Mouse (Mus musculus) cerebellum, adult 11 months (tissue): ENCODE data around the gene Cfap45.

ENCODE experiments used
- DNase-seq: peaks from one replicate; pipeline ENCODE4 v3.0.0; 2022

The Cfap45 gene

GRCm38 (mm10) chr1:172519644-172520043 lies 957 bp upstream of the Cfap45 start:
- DNase-seq = no peak

GRCm38 (mm10) chr1:172522524-172522923 lies 1.9 kb downstream of the Cfap45 start:
- DNase-seq = no peak

- no peak for DNase-seq
Measured at GRCm38 (mm10) chr1:172523699-172524101, 3.1 kb downstream of the Cfap45 start.

- no peak for DNase-seq
Measured at GRCm38 (mm10) chr1:172525027-172525764, 4.6 kb downstream of the Cfap45 start.

- no peak for DNase-seq
Measured at GRCm38 (mm10) chr1:172525971-172526370, 5.4 kb downstream of the Cfap45 start.

GRCm38 (mm10) chr1:172526380-172527081 lies 5.9 kb downstream of the Cfap45 start:
- no peak for DNase-seq

- DNase-seq = no peak
Measured at GRCm38 (mm10) chr1:172527431-172527830, 6.8 kb downstream of the Cfap45 start.

GRCm38 (mm10) chr1:172528701-172529100 lies 8.1 kb downstream of the Cfap45 start:
- DNase-seq = peak; percentile 84

- no peak for DNase-seq
Measured at GRCm38 (mm10) chr1:172530544-172531220, 10.1 kb downstream of the Cfap45 start.

- peak; percentile 67 for DNase-seq
Measured at GRCm38 (mm10) chr1:172532551-172532950, 11.9 kb downstream of the Cfap45 start.

- no peak for DNase-seq
Measured at GRCm38 (mm10) chr1:172535116-172535515, 14.5 kb downstream of the Cfap45 start.

- DNase-seq = no peak
Measured at GRCm38 (mm10) chr1:172539827-172540226, 19.2 kb downstream of the Cfap45 start.

- DNase-seq = no peak
Measured at GRCm38 (mm10) chr1:172540283-172540820, 19.8 kb downstream of the Cfap45 start.

- DNase-seq = no peak
Measured at GRCm38 (mm10) chr1:172546062-172546461, 25.5 kb downstream of the Cfap45 start.

- DNase-seq = no peak
Measured at GRCm38 (mm10) chr1:172548501-172548900, 27.9 kb downstream of the Cfap45 start.

GRCm38 (mm10) chr1:172549314-172549713 lies 28.7 kb downstream of the Cfap45 start:
- DNase-seq = no peak

GRCm38 (mm10) chr1:172549717-172550116 lies 29.1 kb downstream of the Cfap45 start:
- no peak for DNase-seq

- DNase-seq = no peak
Measured at GRCm38 (mm10) chr1:172550551-172550951, 29.9 kb downstream of the Cfap45 start.

- DNase-seq = no peak
Measured at GRCm38 (mm10) chr1:172551009-172551408, 30.4 kb downstream of the Cfap45 start.

- no peak for DNase-seq
Measured at GRCm38 (mm10) chr1:172552623-172553022, 32.0 kb downstream of the Cfap45 start.

- no peak for DNase-seq
Measured at GRCm38 (mm10) chr1:172555638-172556037, 35.0 kb downstream of the Cfap45 start, which contains the start of gene Vsig8. Gene Vsig8, plus strand, starts transcription at chr1:172555938.

- peak; percentile 66 for DNase-seq
Measured at GRCm38 (mm10) chr1:172562641-172563464, 42.3 kb downstream of the Cfap45 start.

GRCm38 (mm10) chr1:172563465-172563828 lies 42.8 kb downstream of the Cfap45 start:
- DNase-seq = no peak
